Mouse (Mus musculus) stomach, embryonic 14.5 days (tissue): ENCODE results near the gene Tmem39a. TPM values are rescaled to one million over a fixed set of nuclear protein-coding genes. Genes with fewer than 3 reads are reported as not detected.

Source experiments
- ATAC-seq: fragments of 200-750 bp; cut with Nextera tagmentation; 2 replicates; pipeline ENCODE4 v1.8.0; 2017; ENCODE audit warnings: low read depth, moderate TSS enrichment; ENCODE audit not compliant: insufficient number of reproducible peaks, insufficient read depth, low FRiP score
- H3K27ac ChIP-seq: fragments of 300-500 bp; sonication (generic); 2 replicates; pipeline ENCODE4 v1.5.1; 2014; ENCODE audit warnings: mild to moderate bottlenecking, low read length, moderate library complexity, mixed read lengths
- H3K27me3 ChIP-seq: fragments of 300-500 bp; sonication (generic); 2 replicates; pipeline ENCODE4 v1.6.1; 2014; ENCODE audit warnings: low read length, control low read depth, mixed read lengths; ENCODE audit not compliant: control insufficient read depth, insufficient read depth
- H3K36me3 ChIP-seq: fragments of 300-500 bp; sonication (generic); 2 replicates; pipeline ENCODE4 v1.6.1; 2014; ENCODE audit warnings: mild to moderate bottlenecking, control low read depth, low read length, moderate library complexity, mixed read lengths; ENCODE audit not compliant: control insufficient read depth, insufficient read depth
- H3K4me1 ChIP-seq: fragments of 300-500 bp; sonication (generic); 2 replicates; pipeline ENCODE4 v1.6.1; 2014; ENCODE audit warnings: low read length, control low read depth, mixed read lengths; ENCODE audit not compliant: control insufficient read depth, insufficient read depth
- H3K4me2 ChIP-seq: fragments of 300-500 bp; sonication (generic); replicated peaks from 2 replicates; pipeline ENCODE4 v1.6.1; 2014; ENCODE audit warnings: low read depth, low read length, control low read depth
- H3K4me3 ChIP-seq: fragments of 300-500 bp; sonication (generic); 2 replicates; pipeline ENCODE4 v1.5.1; 2014; ENCODE audit warnings: low read depth, low read length, control low read depth
- H3K9ac ChIP-seq: fragments of 300-500 bp; sonication (generic); replicated peaks from 2 replicates; pipeline ENCODE4 v1.6.1; 2014; ENCODE audit warnings: low read depth, mild to moderate bottlenecking, control low read depth, low read length, moderate library complexity, mixed read lengths
- H3K9me3 ChIP-seq: fragments of 300-500 bp; sonication (generic); 2 replicates; pipeline ENCODE4 v1.6.1; 2016; ENCODE audit warnings: low read depth, low read length, control low read depth; ENCODE audit not compliant: control insufficient read depth
- WGBS: fragments of 180-500 bp; shearing (Covaris S2); extraction: QIAGEN DNeasy Blood & Tissue Kit; methylation state at CpG from one replicate; pipeline ENCODE4 v1.1.7; 2014; 5-methylcytosine and 5-hydroxymethylcytosine counted together
- polyA plus RNA-seq: library from polyadenylated mRNA; unstranded; fragments of >200 nt; fragmentation: Nextera tagmentation; extraction: Ambion mirVana; gene quantifications from 2 replicates; pipeline ENCODE4 v1.2.1, GENCODE M21; 2014

Gene Tmem39a
- polyA plus RNA-seq, 1 experiment from 2014 or later: 119 TPM

DNA sequence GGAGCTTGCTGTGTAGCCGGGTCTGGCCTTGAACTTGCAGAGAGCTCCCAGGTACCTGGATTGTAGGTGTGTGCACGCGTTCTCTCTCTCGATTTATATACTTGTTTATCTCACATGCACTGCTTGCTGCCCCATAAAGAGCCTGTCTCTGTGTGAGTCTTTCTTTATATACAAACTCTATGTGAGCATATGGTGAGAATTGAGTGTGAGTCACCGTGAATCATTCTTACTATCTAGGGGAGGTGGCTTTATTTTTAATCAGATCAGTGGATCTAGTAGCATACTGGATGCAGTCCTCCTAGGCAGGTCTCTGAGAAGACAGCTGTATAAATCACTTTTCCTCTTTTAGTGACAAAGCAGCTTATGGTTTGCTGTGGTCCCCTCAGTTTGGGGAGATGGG is 9.7 kb downstream of the Tmem39a start:
- H3K27ac ChIP-seq: no peak overlapping the region
- 94% methylated on average over 5 of the region's 5 CpGs for WGBS
- ATAC-seq: no peak
- no peaks in the 10 kb centered on the region for H3K27me3 ChIP-seq
- no peak overlapping the region for H3K9ac ChIP-seq
- H3K9me3 ChIP-seq: no peaks in the 10 kb centered on the region
- H3K36me3 ChIP-seq: peaks cover 41% of the 10 kb centered on the region
- no peak overlapping the region for H3K4me2 ChIP-seq
- peaks cover 3% of the 10 kb centered on the region; the same call in 1 of the 2 replicates for H3K4me1 ChIP-seq
- H3K4me3 ChIP-seq: no peak overlapping the region

DNA sequence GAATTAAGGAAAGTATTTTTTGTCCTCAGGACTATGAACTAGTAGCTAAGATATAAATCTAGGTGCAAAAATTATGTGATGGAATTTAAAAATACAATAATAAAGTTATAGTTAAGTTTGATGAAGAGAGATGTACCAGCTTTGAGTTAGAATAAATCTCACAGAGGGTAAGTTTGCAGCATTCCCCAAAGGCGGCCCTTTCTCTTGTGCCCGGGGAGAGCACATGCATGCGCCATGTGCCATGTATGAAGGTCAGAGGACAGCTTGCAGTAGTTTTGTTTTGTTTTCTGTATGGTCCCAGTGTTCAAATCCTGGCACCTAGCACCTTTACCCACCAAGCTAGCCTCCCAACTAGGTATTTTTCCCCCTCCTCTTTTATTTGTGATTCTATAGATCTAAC is 13.0 kb downstream of the Tmem39a start:
- 93% methylated on average over 3 of the region's 3 CpGs for WGBS
- Histone ChIP-seq H3K4me3 (no peak overlapping the region), H3K27me3 (no peaks in the 10 kb centered on the region), H3K9ac (no peak overlapping the region), H3K4me1 (no peaks in the 10 kb centered on the region), H3K27ac (no peak overlapping the region), H3K9me3 (no peaks in the 10 kb centered on the region), H3K36me3 (peaks cover 58% of the 10 kb centered on the region), H3K4me2 (no peak overlapping the region)
- ATAC-seq: no peak

DNA sequence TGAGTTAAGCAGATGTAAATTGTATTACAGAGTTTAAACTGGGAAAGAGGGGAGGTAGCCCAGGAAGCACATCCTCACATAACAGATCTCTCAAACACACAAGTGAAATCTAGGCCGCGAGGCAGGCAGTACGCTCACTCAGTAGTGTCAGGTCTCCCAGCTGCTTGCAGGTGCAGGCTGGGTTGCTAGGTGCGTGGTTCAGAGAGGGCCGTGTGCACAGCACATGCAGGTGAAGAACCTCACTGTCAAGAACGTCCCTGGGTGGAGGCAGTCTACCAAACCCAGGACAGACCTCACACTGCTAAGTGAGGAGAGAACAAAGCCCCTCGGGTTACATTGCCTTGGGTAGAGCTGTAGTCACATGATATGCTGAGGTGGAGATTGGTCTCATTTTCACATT is 26.3 kb downstream of the Tmem39a start:
- WGBS: 87% methylated on average over 7 of the region's 7 CpGs
- Histone ChIP-seq H3K9me3 (no peaks in the 10 kb centered on the region), H3K27me3 (no peaks in the 10 kb centered on the region), H3K9ac (no peak overlapping the region), H3K4me2 (no peak overlapping the region), H3K36me3 (peaks cover 80% of the 10 kb centered on the region), H3K4me1 (no peaks in the 10 kb centered on the region), H3K4me3 (no peak overlapping the region), H3K27ac (no peak overlapping the region)
- ATAC-seq: no peak

DNA sequence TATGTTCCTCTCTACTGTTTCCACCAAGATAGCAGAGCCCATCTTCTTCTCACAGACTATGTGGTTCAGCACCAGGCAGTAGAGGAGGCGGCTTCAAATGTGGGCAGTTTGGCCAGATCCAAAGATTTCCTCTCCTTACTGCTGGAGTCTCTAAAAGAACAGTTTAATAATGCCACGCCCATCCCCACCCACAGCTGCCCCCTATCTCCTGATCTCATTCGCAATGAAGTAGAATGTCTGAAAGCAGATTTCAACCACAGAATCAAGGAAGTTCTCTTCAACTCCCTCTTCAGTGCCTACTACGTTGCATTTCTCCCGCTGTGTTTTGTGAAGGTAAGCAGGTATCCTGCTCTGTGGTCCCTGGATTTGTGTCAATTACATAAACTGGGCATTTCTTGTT is 26.7 kb downstream of the Tmem39a start:
- no peaks in the 10 kb centered on the region for H3K4me1 ChIP-seq
- no peak overlapping the region for H3K4me3 ChIP-seq
- no peaks in the 10 kb centered on the region for H3K9me3 ChIP-seq
- ATAC-seq: no peak
- H3K9ac ChIP-seq: no peak overlapping the region
- H3K27ac ChIP-seq: no peak overlapping the region
- WGBS: 81% methylated on average over 5 of the region's 5 CpGs
- no peaks in the 10 kb centered on the region for H3K27me3 ChIP-seq
- no peak overlapping the region for H3K4me2 ChIP-seq
- H3K36me3 ChIP-seq: peaks cover 80% of the 10 kb centered on the region

DNA sequence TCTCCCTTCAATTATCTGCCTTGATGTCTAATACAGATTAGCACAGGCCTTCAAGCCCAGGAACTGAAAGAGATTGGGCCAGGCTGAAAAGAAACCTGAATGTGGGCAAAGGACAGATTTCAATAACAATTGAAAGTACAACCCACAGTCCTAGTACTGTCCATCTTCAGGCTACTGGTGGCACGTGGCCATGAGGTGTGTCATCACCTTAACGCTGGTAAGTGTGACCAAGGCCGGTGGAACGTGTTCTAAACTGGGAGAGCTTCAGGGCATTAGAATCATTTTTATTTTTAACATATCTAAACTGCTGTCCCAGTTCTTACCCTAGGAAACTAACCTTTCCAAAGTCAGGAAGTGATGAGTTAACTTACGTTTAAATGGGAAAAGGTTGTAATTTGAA is 28.7 kb downstream of the Tmem39a start:
- H3K9ac ChIP-seq: no peak overlapping the region
- no peaks in the 10 kb centered on the region for H3K27me3 ChIP-seq
- ATAC-seq: no peak
- H3K36me3 ChIP-seq: peaks cover 81% of the 10 kb centered on the region
- 96% methylated on average over 5 of the region's 5 CpGs for WGBS
- no peak overlapping the region for H3K4me2 ChIP-seq
- no peaks in the 10 kb centered on the region for H3K9me3 ChIP-seq
- H3K4me3 ChIP-seq: no peak overlapping the region
- H3K4me1 ChIP-seq: no peaks in the 10 kb centered on the region
- H3K27ac ChIP-seq: no peak overlapping the region

DNA sequence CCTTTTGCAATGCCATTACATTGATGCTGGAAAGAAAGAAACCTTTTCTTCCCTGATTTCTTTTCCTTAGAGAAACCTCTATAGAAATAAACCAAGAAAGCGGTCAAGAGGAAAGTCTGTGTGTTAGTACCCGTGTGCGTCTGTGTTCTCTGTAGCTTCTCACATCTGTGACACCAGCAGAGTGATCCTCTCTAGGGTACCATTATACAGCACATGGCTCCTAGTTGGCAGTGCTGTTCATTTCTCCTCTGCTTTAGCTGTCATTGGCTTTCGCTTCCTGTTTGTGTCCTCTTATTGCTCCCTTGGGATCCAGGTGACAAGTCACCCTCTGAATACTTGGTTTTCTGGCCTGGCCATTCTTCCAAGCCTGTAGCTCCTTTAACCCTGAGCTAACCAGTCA is 29.1 kb downstream of the Tmem39a start:
- Histone ChIP-seq H3K27ac (no peak overlapping the region), H3K4me3 (no peak overlapping the region), H3K36me3 (peaks cover 80% of the 10 kb centered on the region), H3K9me3 (no peaks in the 10 kb centered on the region), H3K9ac (no peak overlapping the region), H3K4me1 (no peaks in the 10 kb centered on the region), H3K27me3 (no peaks in the 10 kb centered on the region), H3K4me2 (no peak overlapping the region)
- no peak for ATAC-seq
- WGBS: 95% methylated on average over 4 of the region's 4 CpGs

DNA sequence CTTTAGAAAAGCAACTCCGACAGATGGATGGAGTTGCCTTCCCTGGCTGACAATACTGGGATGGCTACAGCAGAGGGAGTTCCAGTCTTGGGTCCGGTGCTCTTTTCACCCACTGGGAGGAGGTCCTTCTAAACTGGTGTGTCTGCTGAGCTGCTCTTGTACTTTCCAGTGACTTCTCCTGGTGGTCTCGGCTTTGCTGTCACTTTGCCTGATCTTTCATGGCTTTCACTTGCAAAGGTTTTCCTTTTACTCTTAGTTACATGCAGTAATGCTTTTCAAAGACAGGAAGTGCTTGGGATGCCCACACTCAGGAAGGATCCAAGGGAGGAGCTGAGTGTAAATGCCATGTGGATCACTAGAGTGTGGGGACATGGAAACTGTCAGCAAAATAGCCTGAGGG is 33.0 kb downstream of the Tmem39a start:
- ATAC-seq: no peak
- peaks cover 48% of the 10 kb centered on the region for H3K36me3 ChIP-seq
- no peak overlapping the region for H3K9ac ChIP-seq
- no peak overlapping the region for H3K4me3 ChIP-seq
- H3K27me3 ChIP-seq: no peaks in the 10 kb centered on the region
- WGBS: 82% methylated on average over 3 of the region's 3 CpGs
- H3K9me3 ChIP-seq: no peaks in the 10 kb centered on the region
- no peak overlapping the region for H3K4me2 ChIP-seq
- no peaks in the 10 kb centered on the region for H3K4me1 ChIP-seq
- no peak overlapping the region for H3K27ac ChIP-seq

DNA sequence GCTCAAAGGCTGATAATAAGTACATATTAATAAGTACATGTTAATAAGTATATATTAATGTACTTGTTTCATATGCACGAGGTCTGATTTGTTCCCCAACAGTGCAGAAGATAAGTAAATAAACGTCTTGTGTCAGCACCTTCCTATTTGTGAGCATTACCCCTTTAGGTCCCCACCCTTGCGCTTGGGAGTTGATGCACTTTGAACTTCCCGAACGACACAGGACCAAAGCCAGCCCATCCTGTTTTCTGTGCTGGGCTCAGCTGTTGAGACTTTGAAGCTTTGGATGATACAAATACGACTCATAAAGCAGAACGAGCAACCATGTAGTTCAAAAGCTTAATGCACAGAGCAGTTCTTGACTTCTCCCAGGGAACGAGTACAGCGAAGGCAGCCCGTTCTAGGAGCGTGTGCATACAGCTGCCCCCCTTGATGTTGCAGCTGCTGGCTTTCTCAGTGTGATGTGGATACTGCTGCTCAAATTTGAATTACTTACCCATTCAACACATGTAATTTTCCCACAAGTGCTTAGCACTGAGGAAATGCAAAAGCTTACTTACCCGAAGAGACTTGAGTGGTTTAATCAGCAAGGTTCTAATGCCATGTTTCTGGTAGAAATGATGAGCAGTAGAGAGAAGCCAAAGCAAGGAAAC is 33.7 kb downstream of the Tmem39a start:
- Histone ChIP-seq H3K27ac (no peak overlapping the region), H3K4me3 (no peak overlapping the region), H3K4me2 (no peak overlapping the region), H3K9me3 (no peaks in the 10 kb centered on the region), H3K36me3 (peaks cover 41% of the 10 kb centered on the region), H3K27me3 (no peaks in the 10 kb centered on the region), H3K9ac (no peak overlapping the region), H3K4me1 (no peaks in the 10 kb centered on the region)
- 87% methylated on average over 12 of the region's 12 CpGs for WGBS
- no peak for ATAC-seq

DNA sequence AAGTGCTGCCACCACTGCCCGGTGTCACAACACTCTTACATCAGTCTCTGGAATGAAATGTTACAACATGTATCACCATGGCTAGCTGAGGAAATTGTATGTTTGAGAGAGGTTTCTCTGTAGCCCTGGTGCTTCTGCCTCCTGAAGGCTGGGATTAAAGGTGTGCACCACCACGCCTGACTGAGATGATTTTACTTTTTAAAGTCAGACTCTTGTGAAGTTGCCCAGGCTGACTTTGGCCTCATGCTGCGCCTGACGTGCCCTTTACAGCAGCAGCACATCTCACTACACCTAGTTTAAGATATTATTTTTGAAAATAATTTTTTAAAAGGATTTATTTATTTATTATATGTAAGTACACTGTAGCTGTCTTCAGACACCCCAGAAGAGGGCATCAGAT is 34.4 kb downstream of the Tmem39a start:
- no peak overlapping the region for H3K9ac ChIP-seq
- H3K4me1 ChIP-seq: no peaks in the 10 kb centered on the region
- H3K9me3 ChIP-seq: no peaks in the 10 kb centered on the region
- no peak overlapping the region for H3K27ac ChIP-seq
- 97% methylated on average over 4 of the region's 4 CpGs for WGBS
- ATAC-seq: no peak
- no peak overlapping the region for H3K4me2 ChIP-seq
- H3K4me3 ChIP-seq: no peak overlapping the region
- peaks cover 34% of the 10 kb centered on the region for H3K36me3 ChIP-seq
- H3K27me3 ChIP-seq: no peaks in the 10 kb centered on the region
